Mouse (Mus musculus) CH12.LX (cell line): ENCODE measurements around the gene Hemgn. TPM values are rescaled to one million over a fixed set of nuclear protein-coding genes. Genes with fewer than 3 reads are reported as not detected.

ENCODE experiments used
- DNase-seq: peaks from one replicate; pipeline ENCODE4 v3.0.0-alpha.2; 2013; ENCODE audit errors: extremely low read depth
- H3K27ac ChIP-seq: 2 replicates; pipeline ENCODE4 v1.5.1; 2012; ENCODE audit warnings: low read depth, mild to moderate bottlenecking, control low read depth, moderate library complexity; ENCODE audit not compliant: insufficient read depth
- H3K27me3 ChIP-seq: replicated peaks from 2 replicates; pipeline ENCODE3; 2012; ENCODE audit warnings: inconsistent platforms
- H3K36me3 ChIP-seq, 2 experiments: replicated peaks in 1 of 2; 2 replicates each; pipeline versions ENCODE3 to v1.6.1; 2012; ENCODE audit warnings: inconsistent platforms in 1 of 2, low read length in 1 of 2, mild to moderate bottlenecking in 1 of 2, mixed read lengths in 1 of 2, moderate library complexity in 1 of 2; ENCODE audit not compliant: control insufficient read depth in 1 of 2, insufficient read depth in 1 of 2
- H3K4me1 ChIP-seq, 2 experiments: 2 replicates each; pipeline ENCODE4 v1.6.1; 2012; ENCODE audit warnings: inconsistent platforms in 1 of 2, moderate library complexity in 1 of 2; ENCODE audit not compliant: insufficient read depth in 2 of 2, control insufficient read depth in 1 of 2
- H3K4me2 ChIP-seq: 2 replicates; pipeline ENCODE4 v1.6.1; 2012; ENCODE audit warnings: low read depth, mild to moderate bottlenecking, control low read depth; ENCODE audit not compliant: poor library complexity, insufficient read depth, severe bottlenecking
- H3K4me3 ChIP-seq, 3 experiments: fragments of 150-350 bp in 1 of 3; sonication (generic) in 1 of 3; replicated peaks in 1 of 3; 2 replicates each; pipeline versions ENCODE3 to v1.5.1; 2011 to 2012; ENCODE audit warnings: low read depth in 2 of 3, low read length in 2 of 3, mild to moderate bottlenecking in 2 of 3, moderate library complexity in 2 of 3, control low read depth in 1 of 3, improper control_type of control experiment in 1 of 3, inconsistent platforms in 1 of 3, mixed read lengths in 1 of 3; ENCODE audit not compliant: poor library complexity in 1 of 3
- H3K79me2 ChIP-seq: replicated peaks from 2 replicates; pipeline ENCODE4 v1.6.1; 2012; ENCODE audit warnings: mild to moderate bottlenecking, moderate library complexity; ENCODE audit not compliant: control insufficient read depth, poor library complexity, insufficient read depth, severe bottlenecking; ENCODE audit errors: extremely low read depth
- H3K9ac ChIP-seq: 2 replicates; pipeline ENCODE4 v1.6.1; 2012; ENCODE audit warnings: low read depth, mild to moderate bottlenecking, control low read depth, moderate library complexity; ENCODE audit not compliant: insufficient read depth
- H3K9me3 ChIP-seq: replicated peaks from 2 replicates; pipeline ENCODE3; 2012; ENCODE audit warnings: low read length, inconsistent platforms, mixed read lengths
- BHLHE40 ChIP-seq: IDR thresholded peaks from 2 replicates; pipeline ENCODE4 v1.6.1; 2011; ENCODE audit warnings: mild to moderate bottlenecking, low read depth, low read length, improper control_type of control experiment
- CHD1 ChIP-seq: IDR thresholded peaks from 2 replicates; pipeline ENCODE4 v1.6.1; 2012; ENCODE audit warnings: low read depth, low read length, improper control_type of control experiment, inconsistent platforms
- CHD2 ChIP-seq: IDR thresholded peaks from 2 replicates; pipeline ENCODE4 v1.6.1; 2011; ENCODE audit warnings: low read length, improper control_type of control experiment
- CTCF ChIP-seq, 2 experiments: IDR thresholded peaks in 1 of 2; conservative IDR thresholded peaks in 1 of 2; 2 replicates each; pipeline ENCODE4 v1.5.1; 2011 to 2012; ENCODE audit warnings: low read depth in 2 of 2, low read length in 2 of 2, improper control_type of control experiment in 1 of 2, inconsistent platforms in 1 of 2, mild to moderate bottlenecking in 1 of 2, moderate library complexity in 1 of 2
- EP300 ChIP-seq: IDR thresholded peaks from 2 replicates; pipeline ENCODE4 v1.6.1; 2011; ENCODE audit warnings: low read length, improper control_type of control experiment
- ETS1 ChIP-seq: conservative IDR thresholded peaks from 2 replicates; pipeline ENCODE4 v1.6.1; 2012; ENCODE audit warnings: low read depth, mild to moderate bottlenecking, inconsistent platforms, low read length, improper control_type of control experiment, moderate library complexity
- GABPA ChIP-seq: IDR thresholded peaks from 2 replicates; pipeline ENCODE4 v1.6.1; 2012; ENCODE audit warnings: low read depth, low read length, improper control_type of control experiment, inconsistent platforms; ENCODE audit not compliant: insufficient replicate concordance
- HCFC1 ChIP-seq: IDR thresholded peaks from 2 replicates; pipeline ENCODE4 v1.6.1; 2012; ENCODE audit warnings: low read depth, mild to moderate bottlenecking, inconsistent platforms, low read length, improper control_type of control experiment
- JUN ChIP-seq: IDR thresholded peaks from 2 replicates; pipeline ENCODE4 v1.6.1; 2011; ENCODE audit warnings: low read depth, mild to moderate bottlenecking, low read length, improper control_type of control experiment, moderate library complexity; ENCODE audit not compliant: insufficient read depth
- JUND ChIP-seq: conservative IDR thresholded peaks from 2 replicates; pipeline ENCODE4 v1.6.1; 2011; ENCODE audit warnings: low read depth, low read length, improper control_type of control experiment
- KAT2A ChIP-seq: IDR thresholded peaks from 2 replicates; pipeline ENCODE4 v1.6.1; 2012; ENCODE audit warnings: low read length, improper control_type of control experiment, inconsistent platforms; ENCODE audit not compliant: insufficient replicate concordance
- MAFK ChIP-seq: IDR thresholded peaks from 2 replicates; pipeline ENCODE4 v1.6.1; 2011; ENCODE audit warnings: low read length, improper control_type of control experiment; ENCODE audit not compliant: insufficient replicate concordance
- MAZ ChIP-seq: IDR thresholded peaks from 2 replicates; pipeline ENCODE4 v1.6.1; 2012; ENCODE audit warnings: low read depth, mild to moderate bottlenecking, inconsistent platforms, low read length, improper control_type of control experiment, moderate library complexity
- MXI1 ChIP-seq: IDR thresholded peaks from 2 replicates; pipeline ENCODE4 v1.6.1; 2011; ENCODE audit warnings: mild to moderate bottlenecking, low read depth, low read length, improper control_type of control experiment
- MYC ChIP-seq: IDR thresholded peaks from 2 replicates; pipeline ENCODE4 v1.6.1; 2011; ENCODE audit warnings: low read depth, mild to moderate bottlenecking, improper control_type of control experiment, low read length
- PAX5 ChIP-seq: IDR thresholded peaks from 2 replicates; pipeline ENCODE4 v1.6.1; 2012; ENCODE audit warnings: low read length, inconsistent platforms, mixed read lengths
- POLR2A ChIP-seq: IDR thresholded peaks from 2 replicates; pipeline ENCODE4 v1.6.1; 2011; ENCODE audit warnings: low read depth, mild to moderate bottlenecking, improper control_type of control experiment, low read length
- POLR2AphosphoS2 ChIP-seq: IDR thresholded peaks from 2 replicates; pipeline ENCODE4 v1.6.1; 2011; ENCODE audit warnings: low read depth, low read length, improper control_type of control experiment
- RAD21 ChIP-seq: IDR thresholded peaks from 2 replicates; pipeline ENCODE4 v1.6.1; 2011; ENCODE audit warnings: low read depth, mild to moderate bottlenecking, low read length, improper control_type of control experiment, moderate library complexity
- SIN3A ChIP-seq: IDR thresholded peaks from 2 replicates; pipeline ENCODE4 v1.6.1; 2012; ENCODE audit warnings: low read length, improper control_type of control experiment, inconsistent platforms
- SMC3 ChIP-seq: IDR thresholded peaks from 2 replicates; pipeline ENCODE4 v1.6.1; 2011; ENCODE audit warnings: low read depth, low read length, improper control_type of control experiment
- TBP ChIP-seq: conservative IDR thresholded peaks from 2 replicates; pipeline ENCODE4 v1.6.1; 2011; ENCODE audit warnings: low read depth, low read length, improper control_type of control experiment
- TCF12 ChIP-seq: IDR thresholded peaks from 2 replicates; pipeline ENCODE4 v1.6.1; 2014; ENCODE audit warnings: low read depth, mild to moderate bottlenecking, inconsistent platforms, low read length, improper control_type of control experiment
- UBTF ChIP-seq: IDR thresholded peaks from 2 replicates; pipeline ENCODE4 v1.6.1; 2012; ENCODE audit warnings: low read depth, mild to moderate bottlenecking, inconsistent platforms, low read length, improper control_type of control experiment, moderate library complexity
- ZKSCAN1 ChIP-seq: IDR thresholded peaks from 2 replicates; pipeline ENCODE4 v1.6.1; 2012; ENCODE audit warnings: low read depth, inconsistent platforms, low read length, improper control_type of control experiment, borderline replicate concordance
- ZNF384 ChIP-seq: IDR thresholded peaks from 2 replicates; pipeline ENCODE4 v1.6.1; 2012; ENCODE audit warnings: low read depth, low read length, improper control_type of control experiment, inconsistent platforms
- dilution Hi-C: fragments of 300-500 bp; cut with MboI; formaldehyde crosslinking; loops from 2 replicates; pipeline ENCODE4 v1.14.3; 2020; ENCODE audit warnings: low sequenced_read_pairs; ENCODE audit not compliant: extremely low pct_unique_long_range_greater_than_20kb, extremely low pct_ligation_motif_present
- in situ Hi-C: fragments of 300-500 bp; cut with MboI; formaldehyde crosslinking; loops from 3 replicates; pipeline ENCODE4 v1.14.3; 2019; ENCODE audit warnings: low sequenced_read_pairs, low pct_ligation_motif_present, low pct_unique_long_range_greater_than_20kb, mixed read lengths
- polyA plus RNA-seq: library from polyadenylated mRNA; unstranded; fragments of >175 nt; gene quantifications from 2 replicates; pipeline ENCODE4 v1.2.1, GENCODE M21; 2012; ENCODE audit warnings: low read depth; ENCODE audit not compliant: insufficient read length
- total RNA-seq, 2 experiments: library from RNA; depleted of rRNA; stranded (reverse); fragments of 300-350 nt in 1 of 2; fragments of >200 nt in 1 of 2; gene quantifications; 2 replicates each; pipeline ENCODE4 v1.2.3; 2012 to 2014

Gene Hemgn
- total and polyA plus RNA-seq, 3 experiments, result not detected

- Histone ChIP-seq H3K4me3 (peak overlapping the region; percentile 1 to 80 (median 61)), H3K9ac (peak overlapping the region; percentile 100), H3K9me3 (no peaks in the 10 kb centered on the region), H3K79me2 (peaks cover 75% of the 10 kb centered on the region), H3K36me3 (peaks cover 0 to 39% of the 10 kb centered on the region in 2 experiments)
- no peak for TF ChIP-seq JUN
- TF ChIP-seq SIN3A, result 0 out of 2 replicates have a peak, but pooled peaks have one; percentile 24
- no peak for TF ChIP-seq CTCF (conservative IDR thresholded peaks at IDR 0.05 in 1 of 2, IDR thresholded peaks at IDR 0.05 in 1 of 2; ENCODE audit: low read depth in 2 of 2, low read length in 2 of 2)
- TF ChIP-seq TCF12, result no peak
- TF ChIP-seq CHD1, result no peak
- TF ChIP-seq MYC, result no peak
- no peak for TF ChIP-seq ETS1
- TF ChIP-seq MXI1, result 0 out of 2 replicates have a peak, but pooled peaks have one; percentile 22
- TF ChIP-seq UBTF, result no peak
- TF ChIP-seq MAFK, result peak; percentile 80; the same call in 1 of the 2 replicates
- TF ChIP-seq BHLHE40, result no peak
- no peak for TF ChIP-seq JUND
- TF ChIP-seq KAT2A, result no peak
- TF ChIP-seq TBP, result no peak
- no peak for TF ChIP-seq POLR2AphosphoS2
- no peak for TF ChIP-seq SMC3
- no peak for TF ChIP-seq HCFC1
- no peak for TF ChIP-seq GABPA
- TF ChIP-seq PAX5, result no peak
- TF ChIP-seq MAZ, result no peak
- no peak for TF ChIP-seq POLR2A
- no peak for TF ChIP-seq CHD2
- no peak for TF ChIP-seq RAD21
- TF ChIP-seq ZKSCAN1, result no peak
- no peak for TF ChIP-seq EP300
- no peak for TF ChIP-seq ZNF384
- TF ChIP-seq, all 38 proteins: peak for 3
- H3K4me1 ChIP-seq, result peaks cover 21 to 66% of the 10 kb centered on the region in 2 experiments; a peak in 3 of 4 replicates
- dilution Hi-C loops, result no loop called here
- H3K27ac ChIP-seq, result peak overlapping the region; percentile 28
- in situ Hi-C loops, result no loop called here
- H3K27me3 ChIP-seq, result no peaks in the 10 kb centered on the region
- DNase-seq, result no peak
- H3K4me2 ChIP-seq, result peak overlapping the region; percentile 88
These were observed 41.0 kb upstream of the Hemgn start for GRCm38 (mm10) chr4:46454097-46454864.
